Mouse (Mus musculus) activated CD4-positive, CD25-positive, alpha-beta regulatory T cell, adult 4 months (primary cell): ENCODE results near the gene Urah. TPM values are rescaled to one million over a fixed set of nuclear protein-coding genes. Genes with fewer than 3 reads are reported as not detected.

Source experiments
- ATAC-seq: one replicate; pipeline ENCODE4 v1.8.0; 2017
- polyA plus RNA-seq, 2 experiments: library from polyadenylated mRNA; unstranded; fragments of 100-300 nt; shearing (Covaris generic); gene quantifications; one replicate each; pipeline ENCODE4 v1.2.1; 2017

Gene Urah
- polyA plus RNA-seq, 2 experiments from 2014 or later = not detected

GRCm38 (mm10) chr7:140877364-140877763, 42.5 kb downstream of the Urah start:
- ATAC-seq = no peak

- no peak for ATAC-seq
These were observed 44.5 kb downstream of the Urah start for GRCm38 (mm10) chr7:140879355-140879754.

GRCm38 (mm10) chr7:140880419-140880818, 45.6 kb downstream of the Urah start:
- ATAC-seq = no peak

GRCm38 (mm10) chr7:140880865-140881515, 46.2 kb downstream of the Urah start:
- ATAC-seq = no peak

- peak; percentile 95 for ATAC-seq
These were observed 47.1 kb downstream of the Urah start, which contains the start of the genes Psmd13 and Sirt3 for GRCm38 (mm10) chr7:140881696-140882468. Gene Psmd13 (plus strand): TSS chr7:140881968. Gene Sirt3 (minus strand): TSS chr7:140882309.

GRCm38 (mm10) chr7:140882469-140882803, 47.6 kb downstream of the Urah start:
- no peak for ATAC-seq

Other genes with a start within 250 kb of the Urah start
- gene Olfr46, start 233.7 kb upstream of the Urah start, polyA plus RNA-seq = under 1 TPM in 1 of 2 experiments, not detected in 1; 0.08 TPM
- gene Olfr61, start 206.0 kb upstream of the Urah start, polyA plus RNA-seq = not detected
- not detected for gene Olfr53, start 188.6 kb upstream of the Urah start, polyA plus RNA-seq
- under 1 TPM; 0.05 to 0.24 TPM for gene Olfr539, start 175.1 kb upstream of the Urah start, polyA plus RNA-seq
- not detected for gene Olfr45, start 153.1 kb upstream of the Urah start, polyA plus RNA-seq
- not detected for gene Olfr541, start 137.8 kb upstream of the Urah start, polyA plus RNA-seq
- gene Cyp2e1, start 71.3 kb upstream of the Urah start, polyA plus RNA-seq = under 1 TPM in 1 of 2 experiments, not detected in 1; 0.21 TPM
- under 1 TPM; 0.33 to 0.38 TPM for gene Syce1, start 47.2 kb upstream of the Urah start, polyA plus RNA-seq
- under 1 TPM; 0.13 to 0.23 TPM for gene Zfp941, start 12.8 kb upstream of the Urah start, polyA plus RNA-seq
- not detected for gene Scgb1c1, start 10.5 kb downstream of the Urah start, polyA plus RNA-seq
- not detected for gene Odf3, start 12.8 kb downstream of the Urah start, polyA plus RNA-seq
- not detected for gene Gm45785, start 21.3 kb downstream of the Urah start, polyA plus RNA-seq
- 10 to 100 TPM; 51.6 to 57.0 TPM for gene Ric8a, start 21.9 kb downstream of the Urah start, polyA plus RNA-seq
- 10 to 100 TPM; 33.1 to 48.2 TPM for gene Bet1l, start 22.6 kb downstream of the Urah start, polyA plus RNA-seq
- 100 to 1,000 TPM; 110 to 160 TPM for gene Psmd13, start 47.0 kb downstream of the Urah start, polyA plus RNA-seq
- gene Sirt3, start 47.3 kb downstream of the Urah start, polyA plus RNA-seq = 1 to 10 TPM; 5.9 to 8.0 TPM
- gene Cox8b, start 65.4 kb downstream of the Urah start, polyA plus RNA-seq = not detected
- gene Nlrp6, start 85.9 kb downstream of the Urah start, polyA plus RNA-seq = not detected
- 10 to 100 TPM; 15.2 to 15.6 TPM for gene Pgghg, start 106.4 kb downstream of the Urah start, polyA plus RNA-seq
- not detected for gene Ifitm5, start 115.3 kb downstream of the Urah start, polyA plus RNA-seq
- gene Gm45717, start 120.9 kb downstream of the Urah start, polyA plus RNA-seq = not detected
- gene Ifitm2, start 121.0 kb downstream of the Urah start, polyA plus RNA-seq = 100 to 1,000 TPM in 1 of 2 experiments, 10 to 100 TPM in 1; 94.1 to 101 TPM
- gene Ifitm1, start 132.2 kb downstream of the Urah start, polyA plus RNA-seq = 1 to 10 TPM; 4.6 to 7.5 TPM
- 10 to 100 TPM; 17.0 to 23.4 TPM for gene Ifitm3, start 175.8 kb downstream of the Urah start, polyA plus RNA-seq
- gene Ifitm6, start 182.9 kb downstream of the Urah start, polyA plus RNA-seq = under 1 TPM; 0.70 to 0.92 TPM
- not detected for gene Gm17387, start 194.1 kb downstream of the Urah start, polyA plus RNA-seq
- gene B4galnt4, start 226.1 kb downstream of the Urah start, polyA plus RNA-seq = 10 to 100 TPM in 1 of 2 experiments, 1 to 10 TPM in 1; 6.4 to 11.9 TPM
- gene Pkp3, start 243.2 kb downstream of the Urah start, polyA plus RNA-seq = 100 to 1,000 TPM; 365 to 380 TPM